ENCODE assay signal across 8 mouse cellular contexts in genomic region chr1:91459059-91459809, GRCm38 (mm10). TPM values are rescaled to one million over a fixed set of nuclear protein-coding genes. Genes with fewer than 3 reads are reported as not detected.
DNase-seq lines count a peak whose midpoint lies in the region; ATAC-seq and TF ChIP-seq lines count a peak whose summit lies in the region.

Gene Per2, minus strand, starts transcription at chr1:91459324.

- no peaks in the 10 kb centered on the region for H3K9me3 ChIP-seq in MEL (replicated peaks; ENCODE audit: insufficient read depth, low read length)
- no peaks in the 10 kb centered on the region for H3K9me3 ChIP-seq in forebrain, embryonic 16.5 days (ENCODE audit: control insufficient read depth, low read length)
- H3K9me3 ChIP-seq in neural tube, embryonic 15.5 days (replicated peaks): no peaks in the 10 kb centered on the region

- no peak; the same call in 1 of the 2 replicates for TF ChIP-seq RAD21 in MEL (IDR thresholded peaks at IDR 0.05; ENCODE audit: low read depth, low read length)

- peak within 1 kb of the TSS; percentile 18; the same call in 1 of the 2 replicates for H3K27ac ChIP-seq in MEL (ENCODE audit: control insufficient read depth, low read depth, low read length)
- peak within 1 kb of the TSS; percentile 43; the same call in 1 of the 2 replicates for H3K27ac ChIP-seq in forebrain, embryonic 16.5 days (ENCODE audit: low read length)
- H3K27ac ChIP-seq in layer of hippocampus, adult 2 months: peak within 1 kb of the TSS; percentile 93
- peak within 1 kb of the TSS; percentile 85 for H3K27ac ChIP-seq in neural tube, embryonic 15.5 days (replicated peaks)

- H3K9ac ChIP-seq in MEL (ENCODE audit: control insufficient read depth, low read depth, low read length, poor library complexity, severe bottlenecking): peak within 1 kb of the TSS; percentile 84
- peak within 1 kb of the TSS; percentile 68 for H3K9ac ChIP-seq in forebrain, embryonic 16.5 days (replicated peaks; ENCODE audit: low read depth, low read length)
- H3K9ac ChIP-seq in neural tube, embryonic 15.5 days (replicated peaks): peak within 1 kb of the TSS; percentile 79

- peaks cover 4% of the 10 kb centered on the region for H3K79me2 ChIP-seq in MEL (ENCODE audit: control insufficient read depth, insufficient read depth, low read length, poor library complexity)

- WGBS in forebrain, embryonic 16.5 days: under 1% methylated on average over 91 of the region's 91 CpGs
- WGBS in lung, adult 2 months: under 1% methylated on average over 91 of the region's 91 CpGs
- WGBS in neural tube, embryonic 15.5 days: under 1% methylated on average over 90 of the region's 91 CpGs

- H3K27me3 ChIP-seq in MEL (ENCODE audit: control insufficient read depth in 1 of 2, insufficient read depth in 2 of 2, low read length in 2 of 2): no peaks in the 10 kb centered on the region
- H3K27me3 ChIP-seq in forebrain, embryonic 16.5 days (replicated peaks; ENCODE audit: control insufficient read depth, insufficient read depth, low read length): no peaks in the 10 kb centered on the region
- H3K27me3 ChIP-seq in neural tube, embryonic 15.5 days (replicated peaks): 0 out of 2 replicates have a peak, but pooled peaks cover 3% of the 10 kb centered on the region

- H3K4me2 ChIP-seq in forebrain, embryonic 16.5 days (ENCODE audit: low read length): peak within 1 kb of the TSS; percentile 88
- peak within 1 kb of the TSS; percentile 87 for H3K4me2 ChIP-seq in neural tube, embryonic 15.5 days

- TF ChIP-seq POLR2A in MEL (IDR thresholded peaks at IDR 0.05; ENCODE audit: control insufficient read depth in 1 of 2, insufficient read depth in 1 of 2, low read depth in 1 of 2, low read length in 2 of 2, poor library complexity in 1 of 2): peak; percentile 65 to 75; a peak in 3 of 4 replicates
- no peak; the same call in 1 of the 2 replicates for TF ChIP-seq POLR2A in lung, adult 2 months (IDR thresholded peaks at IDR 0.05; ENCODE audit: borderline replicate concordance, extremely low read depth, low read depth, low read length)

- peaks cover 0 to 8% of the 10 kb centered on the region in 2 experiments; a peak in 2 of 4 replicates for H3K36me3 ChIP-seq in MEL (ENCODE audit: control insufficient read depth in 1 of 2, insufficient read depth in 2 of 2, low read length in 2 of 2)
- no peaks in the 10 kb centered on the region for H3K36me3 ChIP-seq in forebrain, embryonic 16.5 days (ENCODE audit: control insufficient read depth, insufficient read depth)
- no peaks in the 10 kb centered on the region for H3K36me3 ChIP-seq in neural tube, embryonic 15.5 days

- H3K4me1 ChIP-seq in MEL (ENCODE audit: control insufficient read depth in 1 of 2, insufficient read depth in 2 of 2, low read length in 2 of 2): peaks cover 2 to 18% of the 10 kb centered on the region in 2 experiments; a peak in 3 of 4 replicates
- H3K4me1 ChIP-seq in forebrain, embryonic 16.5 days (replicated peaks; ENCODE audit: control insufficient read depth, insufficient read depth, low read length): peaks cover 42% of the 10 kb centered on the region
- H3K4me1 ChIP-seq in lung, adult 2 months (ENCODE audit: control insufficient read depth, insufficient read depth, low read length): peaks cover 27% of the 10 kb centered on the region
- peaks cover 50% of the 10 kb centered on the region for H3K4me1 ChIP-seq in neural tube, embryonic 15.5 days

- ATAC-seq in forebrain, embryonic 16.5 days: peak; percentile 98
- ATAC-seq in neural tube, embryonic 15.5 days (ENCODE audit: low FRiP score): peak; percentile 97

- peak in 2 of 3 experiments; percentile 16 to 56; a peak in 5 of 6 replicates for TF ChIP-seq CTCF in MEL (IDR thresholded peaks at IDR 0.05 in 2 of 3, conservative IDR thresholded peaks at IDR 0.05 in 1 of 3; ENCODE audit: control insufficient read depth in 1 of 3, insufficient read depth in 1 of 3, low read depth in 2 of 3, low read length in 3 of 3, poor library complexity in 1 of 3, severe bottlenecking in 1 of 3)
- peak; percentile 66 for TF ChIP-seq CTCF in layer of hippocampus, adult 2 months (conservative IDR thresholded peaks at IDR 0.05)
- peak; percentile 39 for TF ChIP-seq CTCF in lung, adult 2 months (IDR thresholded peaks at IDR 0.05; ENCODE audit: insufficient read depth, low read length)

- peak; percentile 100 for DNase-seq in MEL (ENCODE audit: low read depth, low spot score)
- peak; percentile 98 to 100 for DNase-seq in cerebellum, adult 18-20 months
- peak; percentile 98 to 99 for DNase-seq in heart, postnatal 36 days
- peak; percentile 98 for DNase-seq in layer of hippocampus, adult 2 months (ENCODE audit: low spot score in 2 of 2)
- peak; percentile 99 for DNase-seq in lung, adult 2 months
- peak; percentile 98 for DNase-seq in testis, postnatal 10 days (ENCODE audit: low spot score)

- TF ChIP-seq EP300 in MEL (IDR thresholded peaks at IDR 0.05; ENCODE audit: low read depth in 1 of 2, low read length in 2 of 2): peak in 1 of 2 experiments; percentile 29; a peak in 1 of 4 replicates

- intact Hi-C loops in heart, postnatal 36 days (cut with DNase I): loop anchor here (1.0 kb wide), 1 partner anchor 31 kb away; no protein-coding TSS in a partner anchor

- H3K4me3 ChIP-seq in MEL (ENCODE audit: control insufficient read depth in 1 of 2, insufficient read depth in 1 of 2, low read depth in 2 of 2, low read length in 2 of 2): peak within 1 kb of the TSS; percentile 69 to 74
- peak within 1 kb of the TSS; percentile 69 for H3K4me3 ChIP-seq in forebrain, embryonic 16.5 days (replicated peaks; ENCODE audit: low read length)
- peak within 1 kb of the TSS; percentile 94 for H3K4me3 ChIP-seq in layer of hippocampus, adult 2 months
- H3K4me3 ChIP-seq in lung, adult 2 months (replicated peaks; ENCODE audit: extremely low read depth, low read depth, low read length): peak within 1 kb of the TSS; percentile 93
- H3K4me3 ChIP-seq in neural tube, embryonic 15.5 days (replicated peaks): peak within 1 kb of the TSS; percentile 88

TF ChIP-seq in MEL, 35 proteins besides CTCF, POLR2A, EP300 and RAD21 (continues in another document):
- TF ChIP-seq POLR2AphosphoS5 (IDR thresholded peaks at IDR 0.05; ENCODE audit: borderline replicate concordance, low read depth, low read length) (no peak), TCF12 (IDR thresholded peaks at IDR 0.05; ENCODE audit: low read depth, low read length) (no peak), MAFK (IDR thresholded peaks at IDR 0.05; ENCODE audit: borderline replicate concordance, low read depth, low read length) (no peak), ZMIZ1 (IDR thresholded peaks at IDR 0.05; ENCODE audit: low read depth, low read length) (0 out of 2 replicates have a peak, but pooled peaks have one; percentile 30), CHD2 (IDR thresholded peaks at IDR 0.05; ENCODE audit: low read length) (peak; percentile 49; the same call in 1 of the 2 replicates), TAL1 (IDR thresholded peaks at IDR 0.05; ENCODE audit: low read length) (no peak), ZNF384 (IDR thresholded peaks at IDR 0.05; ENCODE audit: low read depth, low read length) (no peak), CHD1 (IDR thresholded peaks at IDR 0.05; ENCODE audit: low read depth, low read length) (peak; percentile 99), GABPA (IDR thresholded peaks at IDR 0.05; ENCODE audit: low read depth, low read length) (no peak), ETS1 (IDR thresholded peaks at IDR 0.05; ENCODE audit: low read depth, low read length) (peak; percentile 14; the same call in 1 of the 2 replicates), SMC3 (IDR thresholded peaks at IDR 0.05; ENCODE audit: low read depth, low read length) (no peak), E2F4 (IDR thresholded peaks at IDR 0.05; ENCODE audit: borderline replicate concordance, low read depth, low read length) (no peak), MYB (IDR thresholded peaks at IDR 0.05; ENCODE audit: low read depth, low read length) (no peak), UBTF (IDR thresholded peaks at IDR 0.05; ENCODE audit: borderline replicate concordance, insufficient read depth, low read depth, low read length) (0 out of 2 replicates have a peak, but pooled peaks have one; percentile 26), RCOR1 (IDR thresholded peaks at IDR 0.05; ENCODE audit: low read depth, low read length) (no peak; the same call in 1 of the 2 replicates), USF2 (IDR thresholded peaks at IDR 0.05; ENCODE audit: borderline replicate concordance in 1 of 2, insufficient read depth in 1 of 2, low read depth in 1 of 2, low read length in 2 of 2) (no peak), ELF1 (IDR thresholded peaks at IDR 0.05; ENCODE audit: low read depth, low read length) (peak; percentile 81), BHLHE40 (IDR thresholded peaks at IDR 0.05; ENCODE audit: borderline replicate concordance, low read depth, low read length) (peak; percentile 97), NELFE (IDR thresholded peaks at IDR 0.05; ENCODE audit: low read depth, low read length) (peak; percentile 51; the same call in 1 of the 2 replicates), SIN3A (IDR thresholded peaks at IDR 0.05; ENCODE audit: low read length) (peak; percentile 94), MAX (IDR thresholded peaks at IDR 0.05; ENCODE audit: low read length) (peak; percentile 96), ZKSCAN1 (IDR thresholded peaks at IDR 0.05; ENCODE audit: low read depth, low read length) (no peak), MYC (IDR thresholded peaks at IDR 0.05; ENCODE audit: low read depth, low read length) (peak; percentile 92), HCFC1 (IDR thresholded peaks at IDR 0.05; ENCODE audit: low read depth, low read length) (peak; percentile 79), TBP (IDR thresholded peaks at IDR 0.05; ENCODE audit: low read depth, low read length) (0 out of 2 replicates have a peak, but pooled peaks have one; percentile 37), MAZ (IDR thresholded peaks at IDR 0.05; ENCODE audit: low read depth, low read length) (no peak), JUND (IDR thresholded peaks at IDR 0.05; ENCODE audit: low read depth, low read length) (no peak), KAT2A (conservative IDR thresholded peaks at IDR 0.05; ENCODE audit: low read depth, low read length) (no peak; the same call in 1 of the 2 replicates), MEF2A (IDR thresholded peaks at IDR 0.05; ENCODE audit: extremely low read depth, insufficient replicate concordance, low read depth, low read length, poor library complexity, severe bottlenecking) (no peak)

RNA-seq across cellular contexts. Expression of gene Per2, which starts in this region (rescaled TPM):
- 3.9 and 4.3 TPM in 2 replicates for total RNA-seq in MEL (2012; rRNA removed)
- 1 to 10 TPM in 1 of 2 experiments, not detected in 1; 8.3 TPM for polyA plus RNA-seq in MEL (2012; ENCODE audit: insufficient read depth in 1 of 2, insufficient read length in 2 of 2, low read depth in 1 of 2, low replicate concordance in 2 of 2, missing spikeins in 1 of 2)
- 5.6 and 6.3 TPM in 2 replicates for polyA plus RNA-seq in forebrain, embryonic 16.5 days (2015; fragmentation: Nextera tagmentation; extraction: Ambion mirVana)
- 10 to 100 TPM in 1 of 2 experiments, 1 to 10 TPM in 1; 7.9 to 13.5 TPM for total RNA-seq in heart, postnatal 36 days (2021)
- total RNA-seq in layer of hippocampus, adult 2 months (2021): 10 to 100 TPM; 21.2 to 27.5 TPM
- polyA plus RNA-seq in lung, adult 2 months (2012; rRNA removed): 6.9 and 21.0 TPM in 2 replicates
- 4.9 and 5.3 TPM in 2 replicates for polyA plus RNA-seq in neural tube, embryonic 15.5 days (2015; fragmentation: Nextera tagmentation; extraction: Ambion mirVana)

Comparison
In these comparisons a context has a peak if more than half of its experiments do, and no peak if none do; other contexts are left out.
1. Peak in every context shown above with its lines: DNase-seq, ATAC-seq, H3K4me3 ChIP-seq and H3K27ac ChIP-seq.
2. H3K27ac ChIP-seq: peak in every context shown above with its lines; median percentile 93 in layer of hippocampus, adult 2 months; 85 in neural tube, embryonic 15.5 days; 43 in forebrain, embryonic 16.5 days; 18 in MEL.